Comparison of ENCODE assay signal across 8 mouse cellular contexts in genomic region chr10:69213451-69213877, GRCm38 (mm10). TPM values are rescaled to one million over a fixed set of nuclear protein-coding genes. Genes with fewer than 3 reads are reported as not detected.
A peak's percentile ranks its signal among the peaks of the same experiment; 100 is the strongest.
DNase-seq lines count a peak whose midpoint lies in the region; ATAC-seq and TF ChIP-seq lines count a peak whose summit lies in the region.

No protein-coding gene starts in this region.

- no peak for TF ChIP-seq CTCF in lung, adult 2 months (IDR thresholded peaks at IDR 0.05; ENCODE audit: insufficient read depth, low read length)

- peak overlapping the region; percentile 96 for H3K27ac ChIP-seq in hindbrain, embryonic 15.5 days (replicated peaks)
- peak overlapping the region; percentile 91 for H3K27ac ChIP-seq in neural tube, embryonic 14.5 days (ENCODE audit: low read depth, low read length)

- H3K27me3 ChIP-seq in hindbrain, embryonic 15.5 days = no peaks in the 10 kb centered on the region
- H3K27me3 ChIP-seq in neural tube, embryonic 14.5 days (ENCODE audit: control insufficient read depth, insufficient read depth, low read length) = no peaks in the 10 kb centered on the region

- TF ChIP-seq POLR2A in lung, adult 2 months (IDR thresholded peaks at IDR 0.05; ENCODE audit: borderline replicate concordance, extremely low read depth, low read depth, low read length) = 0 out of 2 replicates have a peak, but pooled peaks have one; percentile 10

- peak overlapping the region; percentile 96 for H3K4me2 ChIP-seq in hindbrain, embryonic 15.5 days
- H3K4me2 ChIP-seq in neural tube, embryonic 14.5 days (ENCODE audit: low read depth, low read length) = peak overlapping the region; percentile 93

- peaks cover 6% of the 10 kb centered on the region for H3K36me3 ChIP-seq in hindbrain, embryonic 15.5 days
- no peaks in the 10 kb centered on the region for H3K36me3 ChIP-seq in neural tube, embryonic 14.5 days (ENCODE audit: control insufficient read depth, insufficient read depth, low read length)

- peaks cover 20% of the 10 kb centered on the region for H3K4me1 ChIP-seq in hindbrain, embryonic 15.5 days (replicated peaks)
- H3K4me1 ChIP-seq in lung, adult 2 months (ENCODE audit: control insufficient read depth, insufficient read depth, low read length) = peaks cover 10% of the 10 kb centered on the region
- peaks cover 10% of the 10 kb centered on the region; the same call in 1 of the 2 replicates for H3K4me1 ChIP-seq in neural tube, embryonic 14.5 days (ENCODE audit: control insufficient read depth, insufficient read depth, low read length)

- peak overlapping the region; percentile 94 for H3K9ac ChIP-seq in hindbrain, embryonic 15.5 days
- peak overlapping the region; percentile 96 for H3K9ac ChIP-seq in neural tube, embryonic 14.5 days (replicated peaks; ENCODE audit: low read depth, low read length)

- H3K4me3 ChIP-seq in hindbrain, embryonic 15.5 days = peak overlapping the region; percentile 67
- H3K4me3 ChIP-seq in lung, adult 2 months (replicated peaks; ENCODE audit: extremely low read depth, low read depth, low read length) = peak overlapping the region; percentile 76
- peak overlapping the region; percentile 70 for H3K4me3 ChIP-seq in neural tube, embryonic 14.5 days (ENCODE audit: low read depth, low read length)

- ATAC-seq in hindbrain, embryonic 15.5 days (ENCODE audit: low FRiP score, low read depth) = peak; percentile 57
- peak; percentile 59 for ATAC-seq in neural tube, embryonic 14.5 days (ENCODE audit: low read depth)

- H3K9me3 ChIP-seq in hindbrain, embryonic 15.5 days = no peaks in the 10 kb centered on the region
- no peaks in the 10 kb centered on the region for H3K9me3 ChIP-seq in neural tube, embryonic 14.5 days (ENCODE audit: control insufficient read depth, low read length)

- WGBS in hindbrain, embryonic 15.5 days = under 1% methylated on average over 21 of the region's 21 CpGs
- WGBS in lung, adult 2 months = 0% methylated on average over 21 of the region's 21 CpGs
- under 1% methylated on average over 21 of the region's 21 CpGs for WGBS in neural tube, embryonic 14.5 days

- DNase-seq in frontal cortex, postnatal 10 days (ENCODE audit: low spot score in 2 of 2) = peak; percentile 35 to 49
- no peak for DNase-seq in frontal cortex, postnatal 14 days (ENCODE audit: low spot score in 2 of 2)
- peak; percentile 76 for DNase-seq in A20 (ENCODE audit: low read depth, low spot score)
- peak; percentile 26 for DNase-seq in embryo, embryonic 11.5 days (ENCODE audit: low read depth, low spot score)
- DNase-seq in lung, adult 2 months = no peak
- DNase-seq in right cerebral cortex, adult 18-20 months = no peak

RNA-seq across cellular contexts. Expression of gene A930033H14Rik, which starts 0.6 kb away (rescaled TPM):
- polyA plus RNA-seq in hindbrain, embryonic 15.5 days (2015; fragmentation: Nextera tagmentation; extraction: Ambion mirVana) = 1.2 and 1.4 TPM in 2 replicates
- polyA plus RNA-seq in lung, adult 2 months (2012; rRNA removed) = 0.53 and 1.0 TPM in 2 replicates
- 1.5 and 1.8 TPM in 2 replicates for polyA plus RNA-seq in neural tube, embryonic 14.5 days (2014; fragmentation: Nextera tagmentation; extraction: Ambion mirVana)

Comparison
In these comparisons a context has a peak if more than half of its experiments do, and no peak if none do; other contexts are left out.
1. DNase-seq: peak in frontal cortex, postnatal 10 days (2 of 2), A20 (single experiment) and embryo, embryonic 11.5 days (single experiment); none in frontal cortex, postnatal 14 days (0 of 2), lung, adult 2 months (single experiment) and right cerebral cortex, adult 18-20 months (single experiment).
2. Peak in every context shown above with its lines, with median percentiles within 50 percentile points of each other: H3K4me3 ChIP-seq.